Mouse (Mus musculus): Measurements from ENCODE around the gene Psap. TPM values are rescaled to one million over a fixed set of nuclear protein-coding genes. Genes with fewer than 3 reads are reported as not detected.

Gene Psap
- polyA plus RNA-seq, 1 experiment = 665 TPM

- Histone ChIP-seq H3K4me1 (ENCODE audit: control insufficient read depth, insufficient read depth, low read length) (no peaks in the 10 kb centered on the region), H3K27ac (ENCODE audit: insufficient read depth, low read length) (no peak overlapping the region), H3K4me3 (ENCODE audit: insufficient read depth, low read length) (no peak overlapping the region)
- TF ChIP-seq CTCF (IDR thresholded peaks at IDR 0.05; ENCODE audit: borderline replicate concordance, insufficient read depth, low read length) (no peak), POLR2A (IDR thresholded peaks at IDR 0.05; ENCODE audit: low read depth, low read length) (no peak)
These were observed 15.9 kb upstream of the Psap start for GRCm38 (mm10) chr10:60261530-60261929.

- Histone ChIP-seq H3K4me1 (ENCODE audit: control insufficient read depth, insufficient read depth, low read length) (no peaks in the 10 kb centered on the region), H3K4me3 (ENCODE audit: insufficient read depth, low read length) (no peak overlapping the region), H3K27ac (ENCODE audit: insufficient read depth, low read length) (no peak overlapping the region)
- no peak for TF ChIP-seq POLR2A (IDR thresholded peaks at IDR 0.05; ENCODE audit: low read depth, low read length)
- TF ChIP-seq CTCF (IDR thresholded peaks at IDR 0.05; ENCODE audit: borderline replicate concordance, insufficient read depth, low read length) = no peak
These were observed 15.0 kb upstream of the Psap start for GRCm38 (mm10) chr10:60262386-60262785.

- no peak overlapping the region for H3K4me3 ChIP-seq (ENCODE audit: insufficient read depth, low read length)
- H3K4me1 ChIP-seq (ENCODE audit: control insufficient read depth, insufficient read depth, low read length) = no peaks in the 10 kb centered on the region
- TF ChIP-seq CTCF (IDR thresholded peaks at IDR 0.05; ENCODE audit: borderline replicate concordance, insufficient read depth, low read length) = no peak
- TF ChIP-seq POLR2A (IDR thresholded peaks at IDR 0.05; ENCODE audit: low read depth, low read length) = no peak
- no peak overlapping the region for H3K27ac ChIP-seq (ENCODE audit: insufficient read depth, low read length)
These were observed 14.1 kb upstream of the Psap start for GRCm38 (mm10) chr10:60263351-60263750.

- H3K27ac ChIP-seq (ENCODE audit: insufficient read depth, low read length) = no peak overlapping the region
- TF ChIP-seq CTCF (IDR thresholded peaks at IDR 0.05; ENCODE audit: borderline replicate concordance, insufficient read depth, low read length) = no peak
- no peak for TF ChIP-seq POLR2A (IDR thresholded peaks at IDR 0.05; ENCODE audit: low read depth, low read length)
- H3K4me1 ChIP-seq (ENCODE audit: control insufficient read depth, insufficient read depth, low read length) = no peaks in the 10 kb centered on the region; the same call in 1 of the 2 replicates
- H3K4me3 ChIP-seq (ENCODE audit: insufficient read depth, low read length) = no peak overlapping the region
These were observed 12.2 kb upstream of the Psap start for GRCm38 (mm10) chr10:60265252-60265651.

GRCm38 (mm10) chr10:60266842-60267401, 10.5 kb upstream of the Psap start:
- H3K27ac ChIP-seq (ENCODE audit: insufficient read depth, low read length) = no peak overlapping the region
- H3K4me3 ChIP-seq (ENCODE audit: insufficient read depth, low read length) = no peak overlapping the region
- TF ChIP-seq CTCF (IDR thresholded peaks at IDR 0.05; ENCODE audit: borderline replicate concordance, insufficient read depth, low read length) (no peak), POLR2A (IDR thresholded peaks at IDR 0.05; ENCODE audit: low read depth, low read length) (no peak)
- H3K4me1 ChIP-seq (ENCODE audit: control insufficient read depth, insufficient read depth, low read length) = no peaks in the 10 kb centered on the region; the same call in 1 of the 2 replicates

GRCm38 (mm10) chr10:60268738-60269137, 8.7 kb upstream of the Psap start:
- no peaks in the 10 kb centered on the region; the same call in 1 of the 2 replicates for H3K4me1 ChIP-seq (ENCODE audit: control insufficient read depth, insufficient read depth, low read length)
- H3K4me3 ChIP-seq (ENCODE audit: insufficient read depth, low read length) = no peak overlapping the region
- TF ChIP-seq CTCF (IDR thresholded peaks at IDR 0.05; ENCODE audit: borderline replicate concordance, insufficient read depth, low read length) (no peak), POLR2A (IDR thresholded peaks at IDR 0.05; ENCODE audit: low read depth, low read length) (no peak)
- H3K27ac ChIP-seq (ENCODE audit: insufficient read depth, low read length) = no peak overlapping the region

- no peaks in the 10 kb centered on the region; the same call in 1 of the 2 replicates for H3K4me1 ChIP-seq (ENCODE audit: control insufficient read depth, insufficient read depth, low read length)
- no peak overlapping the region for H3K27ac ChIP-seq (ENCODE audit: insufficient read depth, low read length)
- H3K4me3 ChIP-seq (ENCODE audit: insufficient read depth, low read length) = no peak overlapping the region
- TF ChIP-seq POLR2A (IDR thresholded peaks at IDR 0.05; ENCODE audit: low read depth, low read length) (no peak), CTCF (IDR thresholded peaks at IDR 0.05; ENCODE audit: borderline replicate concordance, insufficient read depth, low read length) (no peak)
These were observed 8.0 kb upstream of the Psap start for GRCm38 (mm10) chr10:60269141-60270064.

GRCm38 (mm10) chr10:60271015-60271414, 6.4 kb upstream of the Psap start:
- TF ChIP-seq CTCF (IDR thresholded peaks at IDR 0.05; ENCODE audit: borderline replicate concordance, insufficient read depth, low read length) (no peak), POLR2A (IDR thresholded peaks at IDR 0.05; ENCODE audit: low read depth, low read length) (no peak)
- Histone ChIP-seq H3K4me1 (ENCODE audit: control insufficient read depth, insufficient read depth, low read length) (no peaks in the 10 kb centered on the region; the same call in 1 of the 2 replicates), H3K4me3 (ENCODE audit: insufficient read depth, low read length) (no peak overlapping the region), H3K27ac (ENCODE audit: insufficient read depth, low read length) (no peak overlapping the region)

- TF ChIP-seq CTCF (IDR thresholded peaks at IDR 0.05; ENCODE audit: borderline replicate concordance, insufficient read depth, low read length) (no peak), POLR2A (IDR thresholded peaks at IDR 0.05; ENCODE audit: low read depth, low read length) (no peak)
- Histone ChIP-seq H3K4me1 (ENCODE audit: control insufficient read depth, insufficient read depth, low read length) (no peaks in the 10 kb centered on the region; the same call in 1 of the 2 replicates), H3K4me3 (ENCODE audit: insufficient read depth, low read length) (no peak overlapping the region), H3K27ac (ENCODE audit: insufficient read depth, low read length) (no peak overlapping the region)
These were observed 5.2 kb upstream of the Psap start for GRCm38 (mm10) chr10:60272241-60272640.

- no peak overlapping the region for H3K27ac ChIP-seq (ENCODE audit: insufficient read depth, low read length)
- H3K4me1 ChIP-seq (ENCODE audit: control insufficient read depth, insufficient read depth, low read length) = no peaks in the 10 kb centered on the region; the same call in 1 of the 2 replicates
- no peak overlapping the region for H3K4me3 ChIP-seq (ENCODE audit: insufficient read depth, low read length)
- TF ChIP-seq POLR2A (IDR thresholded peaks at IDR 0.05; ENCODE audit: low read depth, low read length) (no peak), CTCF (IDR thresholded peaks at IDR 0.05; ENCODE audit: borderline replicate concordance, insufficient read depth, low read length) (no peak)
These were observed 4.0 kb upstream of the Psap start for GRCm38 (mm10) chr10:60273382-60273781.

Measured in embryonic fibroblast, embryonic 13.5 days (primary cell).